Mouse (Mus musculus) cortical plate, adult 2 months (tissue): ENCODE measurements around the gene Gm10803.

Experiments
- CTCF ChIP-seq: fragments of 200-500 bp; IDR thresholded peaks from 2 replicates; pipeline ENCODE4 v1.5.1; 2011; ENCODE audit warnings: mild to moderate bottlenecking, control low read depth, low read length; ENCODE audit not compliant: insufficient read depth; ENCODE audit errors: extremely low read depth
- POLR2A ChIP-seq: fragments of 200-500 bp; IDR thresholded peaks from 2 replicates; pipeline ENCODE4 v1.6.1; 2011; ENCODE audit warnings: mild to moderate bottlenecking, low read length, control low read depth; ENCODE audit not compliant: insufficient read depth; ENCODE audit errors: extremely low read depth

GRCm38 (mm10) chr2:93521571-93521970 lies 38.8 kb upstream of the Gm10803 start:
- no peak for TF ChIP-seq CTCF
- TF ChIP-seq POLR2A = no peak
